Mouse (Mus musculus) CH12.LX (cell line): ENCODE data around the gene Prkcsh.

Experiments
- BHLHE40 ChIP-seq: IDR thresholded peaks from 2 replicates; pipeline ENCODE4 v1.6.1; 2011; ENCODE audit warnings: mild to moderate bottlenecking, low read depth, low read length, improper control_type of control experiment
- CTCF ChIP-seq, 2 experiments: IDR thresholded peaks in 1 of 2; conservative IDR thresholded peaks in 1 of 2; 2 replicates each; pipeline ENCODE4 v1.5.1; 2011 to 2012; ENCODE audit warnings: low read depth in 2 of 2, low read length in 2 of 2, improper control_type of control experiment in 1 of 2, inconsistent platforms in 1 of 2, mild to moderate bottlenecking in 1 of 2, moderate library complexity in 1 of 2
- ETS1 ChIP-seq: conservative IDR thresholded peaks from 2 replicates; pipeline ENCODE4 v1.6.1; 2012; ENCODE audit warnings: low read depth, mild to moderate bottlenecking, inconsistent platforms, low read length, improper control_type of control experiment, moderate library complexity
- IRF4 ChIP-seq: IDR thresholded peaks from 2 replicates; pipeline ENCODE4 v1.6.1; 2014; ENCODE audit warnings: low read depth, mild to moderate bottlenecking, inconsistent platforms, low read length, improper control_type of control experiment
- POLR2A ChIP-seq: IDR thresholded peaks from 2 replicates; pipeline ENCODE4 v1.6.1; 2011; ENCODE audit warnings: low read depth, mild to moderate bottlenecking, improper control_type of control experiment, low read length
- RCOR1 ChIP-seq: conservative IDR thresholded peaks from 2 replicates; pipeline ENCODE4 v1.6.1; 2012; ENCODE audit warnings: low read depth, mild to moderate bottlenecking, inconsistent platforms, low read length, improper control_type of control experiment
- TCF12 ChIP-seq: IDR thresholded peaks from 2 replicates; pipeline ENCODE4 v1.6.1; 2014; ENCODE audit warnings: low read depth, mild to moderate bottlenecking, inconsistent platforms, low read length, improper control_type of control experiment
- USF2 ChIP-seq: conservative IDR thresholded peaks from 2 replicates; pipeline ENCODE4 v1.6.1; 2011; ENCODE audit warnings: low read depth, low read length, improper control_type of control experiment

- TF ChIP-seq CTCF (conservative IDR thresholded peaks at IDR 0.05 in 1 of 2, IDR thresholded peaks at IDR 0.05 in 1 of 2; ENCODE audit: low read depth in 2 of 2, low read length in 2 of 2) (no peak), TCF12 (no peak), IRF4 (no peak), RCOR1 (no peak), POLR2A (no peak), ETS1 (no peak), USF2 (no peak), BHLHE40 (no peak)
Observed at GRCm38 (mm10) chr9:21996178-21996867, 6.3 kb upstream of the Prkcsh start.
